In the genomic region with DNA sequence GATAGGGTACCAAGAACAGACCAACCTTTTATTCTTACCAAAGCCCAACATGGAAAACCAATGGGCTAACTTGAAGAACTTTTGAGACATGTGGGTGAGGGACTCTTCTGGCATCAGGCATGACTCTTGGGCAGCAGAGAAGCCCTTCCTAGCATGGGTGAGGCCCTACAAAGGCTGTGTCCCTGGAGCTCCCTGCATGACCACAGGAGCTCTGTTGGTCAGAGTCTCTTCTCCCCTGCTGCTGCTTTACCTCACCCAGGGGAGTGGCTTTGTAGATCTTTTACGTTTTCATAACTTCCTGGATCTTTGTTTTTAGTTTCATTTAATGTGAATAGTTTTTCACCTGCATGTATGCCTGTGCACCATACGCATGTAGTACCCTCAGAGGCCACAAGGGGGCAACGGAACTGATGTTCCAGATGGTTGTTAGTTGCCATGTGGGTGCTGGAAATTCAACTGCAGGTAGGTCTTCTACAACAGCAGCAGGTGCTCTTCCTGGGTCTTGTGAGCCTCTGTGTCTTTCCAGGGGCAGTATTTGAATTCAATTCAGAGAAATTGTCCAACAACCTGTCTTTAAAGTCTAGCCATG, we compare ENCODE assay signal across 8 mouse cellular contexts.
DNase-seq lines count a peak whose midpoint lies in the region; ATAC-seq lines count a peak whose summit lies in the region.

No protein-coding gene starts in this region.

- H3K9ac ChIP-seq in hindbrain, embryonic 16.5 days (ENCODE audit: low read depth, low read length) = no peak overlapping the region
- no peak overlapping the region for H3K9ac ChIP-seq in liver, embryonic 12.5 days

- WGBS in hindbrain, embryonic 10.5 days = 72% methylated on average over 3 of the region's 3 CpGs
- WGBS in hindbrain, embryonic 16.5 days = 73% methylated on average over 3 of the region's 3 CpGs
- 39% methylated on average over 3 of the region's 3 CpGs for WGBS in liver, embryonic 12.5 days (ENCODE audit: insufficient replicate concordance)

- DNase-seq in hindbrain, embryonic 10.5 days (ENCODE audit: low spot score) = peak; percentile 65
- DNase-seq in CD8-positive naive resting alpha-beta T cell, adult 2 months (ENCODE audit: low read depth in 2 of 2, low spot score in 2 of 2) = peak; percentile 47 to 67
- peak; percentile 54 to 64 for DNase-seq in adrenal gland, adult 18-20 months (ENCODE audit: low spot score in 2 of 2)
- peak; percentile 51 for DNase-seq in gastrocnemius, adult 18-20 months (ENCODE audit: low spot score)
- DNase-seq in spleen, adult 12 weeks (ENCODE audit: low spot score) = peak; percentile 37

- H3K27ac ChIP-seq in hindbrain, embryonic 10.5 days = no peak overlapping the region
- H3K27ac ChIP-seq in hindbrain, embryonic 16.5 days (ENCODE audit: low read depth, low read length) = no peak overlapping the region
- no peak overlapping the region for H3K27ac ChIP-seq in liver, embryonic 12.5 days

- H3K27me3 ChIP-seq in hindbrain, embryonic 10.5 days (ENCODE audit: insufficient read depth, poor library complexity, severe bottlenecking) = no peaks in the 10 kb centered on the region
- H3K27me3 ChIP-seq in hindbrain, embryonic 16.5 days (replicated peaks; ENCODE audit: control insufficient read depth, insufficient read depth, low read length) = no peaks in the 10 kb centered on the region
- H3K27me3 ChIP-seq in liver, embryonic 12.5 days (replicated peaks) = no peaks in the 10 kb centered on the region

- peaks cover 99% of the 10 kb centered on the region for H3K36me3 ChIP-seq in hindbrain, embryonic 10.5 days
- H3K36me3 ChIP-seq in hindbrain, embryonic 16.5 days (ENCODE audit: control insufficient read depth, insufficient read depth, low read length) = peaks cover 84% of the 10 kb centered on the region
- H3K36me3 ChIP-seq in liver, embryonic 12.5 days = peaks cover 100% of the 10 kb centered on the region

- no peak for ATAC-seq in hindbrain, embryonic 16.5 days
- 0 out of 2 replicates have a peak, but pooled peaks have one; percentile 38 for ATAC-seq in liver, embryonic 12.5 days
- no peak for ATAC-seq in erythroid progenitor cell, adult 5-6 weeks (replicated peaks; ENCODE audit: low FRiP score, poor library complexity, severe bottlenecking)

- no peak overlapping the region for H3K4me2 ChIP-seq in hindbrain, embryonic 16.5 days (ENCODE audit: low read length)
- H3K4me2 ChIP-seq in liver, embryonic 12.5 days = no peak overlapping the region

- no peaks in the 10 kb centered on the region for H3K9me3 ChIP-seq in hindbrain, embryonic 10.5 days
- H3K9me3 ChIP-seq in hindbrain, embryonic 16.5 days (ENCODE audit: control insufficient read depth, low read length) = no peaks in the 10 kb centered on the region
- no peaks in the 10 kb centered on the region for H3K9me3 ChIP-seq in liver, embryonic 12.5 days (replicated peaks)

- no peaks in the 10 kb centered on the region for H3K4me1 ChIP-seq in hindbrain, embryonic 10.5 days (replicated peaks)
- no peaks in the 10 kb centered on the region for H3K4me1 ChIP-seq in hindbrain, embryonic 16.5 days (ENCODE audit: control insufficient read depth, insufficient read depth, low read depth, low read length)
- no peaks in the 10 kb centered on the region for H3K4me1 ChIP-seq in liver, embryonic 12.5 days

- no peak overlapping the region for H3K4me3 ChIP-seq in hindbrain, embryonic 10.5 days
- H3K4me3 ChIP-seq in hindbrain, embryonic 16.5 days (ENCODE audit: low read length) = no peak overlapping the region
- no peak overlapping the region for H3K4me3 ChIP-seq in liver, embryonic 12.5 days
